Mouse (Mus musculus) liver, adult 2 months (tissue): ENCODE measurements around the gene Naa60. TPM values are rescaled to one million over a fixed set of nuclear protein-coding genes. Genes with fewer than 3 reads are reported as not detected.

ENCODE experiments used
- DNase-seq: peaks from one replicate; pipeline ENCODE4 v3.0.0-alpha.2; 2011; ENCODE audit warnings: low read depth, low spot score; ENCODE audit errors: extremely low read depth
- H3K27ac ChIP-seq: fragments of 200-500 bp; replicated peaks from 2 replicates; pipeline ENCODE4 v1.5.1; 2012; ENCODE audit warnings: low read depth, mild to moderate bottlenecking, control low read depth, inconsistent platforms, low read length; ENCODE audit not compliant: insufficient read depth
- H3K27me3 ChIP-seq: fragments of 200-500 bp; 2 replicates; pipeline ENCODE4 v1.6.1; 2012; ENCODE audit warnings: mild to moderate bottlenecking, moderate library complexity, low read length, inconsistent platforms; ENCODE audit not compliant: control insufficient read depth, insufficient read depth
- H3K36me3 ChIP-seq: fragments of 200-500 bp; 2 replicates; pipeline ENCODE4 v1.6.1; 2012; ENCODE audit warnings: low read length, inconsistent platforms; ENCODE audit not compliant: control insufficient read depth, insufficient read depth
- H3K4me1 ChIP-seq: fragments of 200-500 bp; 2 replicates; pipeline ENCODE4 v1.6.1; 2011; ENCODE audit warnings: low read length; ENCODE audit not compliant: control insufficient read depth, insufficient read depth
- H3K4me3 ChIP-seq: fragments of 200-500 bp; 2 replicates; pipeline ENCODE4 v1.5.1; 2011; ENCODE audit warnings: low read depth, mild to moderate bottlenecking, control low read depth, low read length, moderate library complexity; ENCODE audit not compliant: insufficient read depth
- H3K79me2 ChIP-seq: fragments of 200-500 bp; 2 replicates; pipeline ENCODE4 v1.6.1; 2012; ENCODE audit warnings: inconsistent platforms, mild to moderate bottlenecking, low read length, moderate library complexity; ENCODE audit not compliant: control insufficient read depth, insufficient read depth
- H3K9ac ChIP-seq: fragments of 200-500 bp; 2 replicates; pipeline ENCODE4 v1.6.1; 2012; ENCODE audit warnings: low read depth, mild to moderate bottlenecking, control low read depth, inconsistent platforms, low read length
- CTCF ChIP-seq: fragments of 200-500 bp; IDR thresholded peaks from 2 replicates; pipeline ENCODE4 v1.5.1; 2011; ENCODE audit warnings: low read depth, low read length, control low read depth
- POLR2A ChIP-seq: fragments of 200-500 bp; IDR thresholded peaks from 2 replicates; pipeline ENCODE4 v1.6.1; 2011; ENCODE audit warnings: low read length, control low read depth; ENCODE audit not compliant: insufficient read depth; ENCODE audit errors: extremely low read depth
- WGBS: fragments of 180-500 bp; shearing (Covaris S2); methylation state at CpG from one replicate; pipeline ENCODE4 v1.1.7; 2018; 5-methylcytosine and 5-hydroxymethylcytosine counted together
- polyA plus RNA-seq: library from polyadenylated mRNA; depleted of rRNA; stranded (reverse); fragments of >200 nt; gene quantifications from 2 replicates; pipeline ENCODE4 v1.2.3, GENCODE M21; 2012; rRNA removed
- total RNA-seq: library from RNA; depleted of rRNA; stranded (reverse); fragments of >200 nt; gene quantifications from 2 replicates; pipeline ENCODE4 v1.2.3, GENCODE M21; 2014; rRNA removed

Naa60 gene
- total and polyA plus RNA-seq, 2 experiments, result 32.0 to 83.0 TPM

DNA sequence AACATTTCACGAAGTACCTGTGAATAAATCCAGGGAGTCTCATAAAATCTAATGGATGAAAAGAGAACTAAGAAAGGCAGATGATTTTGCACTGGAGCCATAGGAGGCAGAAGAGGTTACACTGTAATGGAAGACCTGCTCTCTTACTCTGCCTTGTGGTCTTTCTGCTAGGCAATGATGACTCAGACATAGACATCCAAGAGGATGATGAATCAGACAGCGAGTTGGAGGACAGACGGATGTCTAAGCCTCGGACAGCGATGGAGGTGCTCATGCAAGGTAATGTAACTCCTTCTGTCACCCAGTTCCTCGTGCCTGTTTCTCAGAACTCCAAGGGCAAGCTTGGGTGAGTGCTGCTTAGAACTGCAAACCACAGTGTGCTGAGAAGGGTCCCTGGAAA, 61.4 kb downstream of the Naa60 start:
- no peak overlapping the region for H3K27ac ChIP-seq
- peaks cover 4% of the 10 kb centered on the region; the same call in 1 of the 2 replicates for H3K4me1 ChIP-seq
- DNase-seq, result no peak
- H3K4me3 ChIP-seq, result no peak overlapping the region
- H3K9ac ChIP-seq, result no peak overlapping the region
- H3K27me3 ChIP-seq, result no peaks in the 10 kb centered on the region
- TF ChIP-seq POLR2A, result no peak
- no peak for TF ChIP-seq CTCF
- H3K79me2 ChIP-seq, result no peaks in the 10 kb centered on the region
- 92% methylated on average over 6 of the region's 6 CpGs for WGBS
- H3K36me3 ChIP-seq, result peaks cover 14% of the 10 kb centered on the region; the same call in 1 of the 2 replicates

GRCm38 (mm10) chr16:3934091-3934490, 61.9 kb downstream of the Naa60 start:
- peaks cover 4% of the 10 kb centered on the region; the same call in 1 of the 2 replicates for H3K4me1 ChIP-seq
- TF ChIP-seq CTCF (no peak), POLR2A (no peak)
- no peak overlapping the region for H3K4me3 ChIP-seq
- no peak overlapping the region for H3K9ac ChIP-seq
- DNase-seq, result peak; percentile 98
- peaks cover 18% of the 10 kb centered on the region; the same call in 1 of the 2 replicates for H3K36me3 ChIP-seq
- H3K27me3 ChIP-seq, result no peaks in the 10 kb centered on the region
- no peaks in the 10 kb centered on the region for H3K79me2 ChIP-seq
- 37% methylated on average over 1 of the region's 1 CpGs for WGBS
- no peak overlapping the region for H3K27ac ChIP-seq

- Histone ChIP-seq H3K4me3 (no peak overlapping the region), H3K79me2 (no peaks in the 10 kb centered on the region), H3K27me3 (no peaks in the 10 kb centered on the region), H3K27ac (no peak overlapping the region), H3K9ac (no peak overlapping the region), H3K36me3 (peaks cover 15% of the 10 kb centered on the region; the same call in 1 of the 2 replicates), H3K4me1 (peaks cover 4% of the 10 kb centered on the region; the same call in 1 of the 2 replicates)
- no peak for DNase-seq
- TF ChIP-seq CTCF, result no peak
- TF ChIP-seq POLR2A, result no peak
- WGBS, result 79% methylated on average over 4 of the region's 4 CpGs
Measured at GRCm38 (mm10) chr16:3934701-3935100, 62.5 kb downstream of the Naa60 start.

GRCm38 (mm10) chr16:3951141-3951540, 79.0 kb downstream of the Naa60 start:
- Histone ChIP-seq H3K27ac (no peak overlapping the region), H3K9ac (no peak overlapping the region), H3K36me3 (no peaks in the 10 kb centered on the region), H3K79me2 (no peaks in the 10 kb centered on the region), H3K27me3 (no peaks in the 10 kb centered on the region), H3K4me1 (no peaks in the 10 kb centered on the region), H3K4me3 (no peak overlapping the region)
- WGBS, result 94% methylated on average over 1 of the region's 1 CpGs
- TF ChIP-seq POLR2A (no peak), CTCF (no peak)
- no peak for DNase-seq

Other genes starting within 250 kb of the Naa60 start
- 0.20 and 0.46 TPM in 2 replicates for gene Mefv, start 154.3 kb upstream of the Naa60 start, total RNA-seq
- 0.02 and 0.09 TPM in 2 replicates for gene Mefv, start 154.3 kb upstream of the Naa60 start, polyA plus RNA-seq
- gene Zfp263, start 128.3 kb upstream of the Naa60 start, total RNA-seq, result 9.0 and 9.3 TPM in 2 replicates
- gene Zfp263, start 128.3 kb upstream of the Naa60 start, polyA plus RNA-seq, result 3.1 and 4.1 TPM in 2 replicates
- gene Olfr15, start 41.5 kb upstream of the Naa60 start, total RNA-seq, result not detected in 2 replicates
- gene Olfr15, start 41.5 kb upstream of the Naa60 start, polyA plus RNA-seq, result not detected in 2 replicates
- 1.3 and 1.5 TPM in 2 replicates for gene Zfp174, start 25.1 kb upstream of the Naa60 start, total RNA-seq
- 0.71 and 0.73 TPM in 2 replicates for gene Zfp174, start 25.1 kb upstream of the Naa60 start, polyA plus RNA-seq
- 8.5 and 10.1 TPM in 2 replicates for gene Zfp597, start 12.2 kb downstream of the Naa60 start, total RNA-seq
- gene Zfp597, start 12.2 kb downstream of the Naa60 start, polyA plus RNA-seq, result 1.6 and 2.1 TPM in 2 replicates
- gene Gm20695, start 12.3 kb downstream of the Naa60 start, total RNA-seq, result 0.40 and 0.46 TPM in 2 replicates
- 0.13 and 0.19 TPM in 2 replicates for gene Gm20695, start 12.3 kb downstream of the Naa60 start, polyA plus RNA-seq
- 0.40 and 0.46 TPM in 2 replicates for gene 1700037C18Rik, start 36.3 kb downstream of the Naa60 start, total RNA-seq
- gene 1700037C18Rik, start 36.3 kb downstream of the Naa60 start, polyA plus RNA-seq, result 1.4 and 1.5 TPM in 2 replicates
- 5.0 and 5.4 TPM in 2 replicates for gene Cluap1, start 36.4 kb downstream of the Naa60 start, total RNA-seq
- gene Cluap1, start 36.4 kb downstream of the Naa60 start, polyA plus RNA-seq, result 2.5 and 2.7 TPM in 2 replicates
- gene Nlrc3, start 104.3 kb downstream of the Naa60 start, total RNA-seq, result 0.18 and 0.20 TPM in 2 replicates
- gene Nlrc3, start 104.3 kb downstream of the Naa60 start, polyA plus RNA-seq, result 0.29 and 0.67 TPM in 2 replicates
- gene Slx4, start 131.4 kb downstream of the Naa60 start, total RNA-seq, result 2.6 and 3.4 TPM in 2 replicates
- 2.7 and 6.6 TPM in 2 replicates for gene Slx4, start 131.4 kb downstream of the Naa60 start, polyA plus RNA-seq
- 0.13 TPM in 1 of 2 replicates, not detected in the other for gene Dnase1, start 164.6 kb downstream of the Naa60 start, total RNA-seq
- 0.16 and 0.24 TPM in 2 replicates for gene Dnase1, start 164.6 kb downstream of the Naa60 start, polyA plus RNA-seq
- 151 and 167 TPM in 2 replicates for gene Trap1, start 205.5 kb downstream of the Naa60 start, total RNA-seq
- gene Trap1, start 205.5 kb downstream of the Naa60 start, polyA plus RNA-seq, result 161 and 179 TPM in 2 replicates